Mouse (Mus musculus): ENCODE measurements around the gene Slc9b2.

- TF ChIP-seq POLR2A (IDR thresholded peaks at IDR 0.05; ENCODE audit: insufficient read length, low read depth): no peak
- TF ChIP-seq TCF3 (IDR thresholded peaks at IDR 0.05; ENCODE audit: insufficient read length, low read depth): no peak
- no peak for TF ChIP-seq SRF (IDR thresholded peaks at IDR 0.05; ENCODE audit: control insufficient read depth, insufficient read length, low read depth)
- TF ChIP-seq CEBPB (IDR thresholded peaks at IDR 0.05; ENCODE audit: insufficient read depth, poor library complexity, severe bottlenecking): no peak
These were observed 38.9 kb upstream of the Slc9b2 start for GRCm38 (mm10) chr3:135268616-135269015.
